Mouse (Mus musculus) limb, embryonic 14.5 days (tissue): ENCODE results near the gene Nova2. TPM values are rescaled to one million over a fixed set of nuclear protein-coding genes. Genes with fewer than 3 reads are reported as not detected.

Experiments used
- ATAC-seq: fragments of 200-750 bp; cut with Nextera tagmentation; 2 replicates; pipeline ENCODE4 v1.8.0; 2017; ENCODE audit warnings: low read depth, moderate number of reproducible peaks, moderate TSS enrichment; ENCODE audit not compliant: low FRiP score
- DNase-seq: peaks from one replicate; pipeline ENCODE4 v3.0.0-alpha.2; 2015; ENCODE audit warnings: low spot score
- H3K27ac ChIP-seq: fragments of 300-500 bp; sonication (generic); replicated peaks from 2 replicates; pipeline ENCODE4 v1.5.1; 2014; ENCODE audit warnings: low read depth, mild to moderate bottlenecking, low read length, moderate library complexity, mixed read lengths
- H3K27me3 ChIP-seq: fragments of 300-500 bp; sonication (generic); 2 replicates; pipeline ENCODE4 v1.6.1; 2014; ENCODE audit warnings: low read length, mixed read lengths; ENCODE audit not compliant: control insufficient read depth, insufficient read depth
- H3K36me3 ChIP-seq: fragments of 300-500 bp; sonication (generic); 2 replicates; pipeline ENCODE4 v1.6.1; 2014; ENCODE audit warnings: mild to moderate bottlenecking, low read length, moderate library complexity, mixed read lengths; ENCODE audit not compliant: control insufficient read depth, insufficient read depth
- H3K4me1 ChIP-seq: fragments of 300-500 bp; sonication (generic); 2 replicates; pipeline ENCODE4 v1.6.1; 2014; ENCODE audit warnings: antibody characterized with exemption, low read length, mixed read lengths; ENCODE audit not compliant: control insufficient read depth, insufficient read depth
- H3K4me2 ChIP-seq: fragments of 300-500 bp; sonication (generic); replicated peaks from 2 replicates; pipeline ENCODE4 v1.6.1; 2014; ENCODE audit warnings: low read depth, mild to moderate bottlenecking, low read length, moderate library complexity; ENCODE audit not compliant: severe bottlenecking
- H3K4me3 ChIP-seq: fragments of 300-500 bp; sonication (generic); replicated peaks from 2 replicates; pipeline ENCODE4 v1.5.1; 2014; ENCODE audit warnings: low read length
- H3K9ac ChIP-seq: fragments of 300-500 bp; sonication (generic); 2 replicates; pipeline ENCODE4 v1.6.1; 2014; ENCODE audit warnings: mild to moderate bottlenecking, low read depth, low read length, moderate library complexity; ENCODE audit not compliant: severe bottlenecking
- H3K9me3 ChIP-seq: fragments of 300-500 bp; sonication (generic); 2 replicates; pipeline ENCODE4 v1.6.1; 2016; ENCODE audit warnings: low read length; ENCODE audit not compliant: control insufficient read depth
- POLR2A ChIP-seq: fragments of 200-500 bp; IDR thresholded peaks from 2 replicates; pipeline ENCODE4 v1.8.0; 2012; ENCODE audit warnings: inconsistent platforms, mild to moderate bottlenecking, moderate library complexity, borderline replicate concordance; ENCODE audit not compliant: insufficient read depth, insufficient read length; ENCODE audit errors: extremely low read depth
- WGBS: fragments of 180-500 bp; shearing (Covaris S2); extraction: QIAGEN DNeasy Blood & Tissue Kit; methylation state at CpG from one replicate; pipeline ENCODE4 v1.1.7; 2014; 5-methylcytosine and 5-hydroxymethylcytosine counted together
- polyA plus RNA-seq, 2 experiments: library from polyadenylated mRNA; depleted of rRNA in 1 of 2; stranded (reverse) in 1 of 2; unstranded in 1 of 2; fragments of >200 nt; fragmentation: Nextera tagmentation in 1 of 2; extraction: Ambion mirVana in 1 of 2; gene quantifications; 2 replicates each; pipeline versions ENCODE4 v1.2.1 to v1.2.3; 2012 to 2014

The Nova2 gene
- polyA plus RNA-seq, 2 experiments = 0.37 to 1.3 TPM

- no peak overlapping the region for H3K9ac ChIP-seq
- TF ChIP-seq POLR2A = no peak
- no peaks in the 10 kb centered on the region for H3K9me3 ChIP-seq
- DNase-seq = no peak
- H3K27me3 ChIP-seq = no peaks in the 10 kb centered on the region
- H3K27ac ChIP-seq = no peak overlapping the region
- no peaks in the 10 kb centered on the region for H3K4me1 ChIP-seq
- peaks cover 50% of the 10 kb centered on the region for H3K36me3 ChIP-seq
- no peak overlapping the region for H3K4me2 ChIP-seq
- ATAC-seq = no peak
- no peak overlapping the region for H3K4me3 ChIP-seq
- WGBS = 86% methylated on average over 2 of the region's 2 CpGs
Measured at GRCm38 (mm10) chr7:18900513-18900912, 25.2 kb upstream of the Nova2 start.

- no peak for DNase-seq
- Histone ChIP-seq H3K9me3 (no peaks in the 10 kb centered on the region), H3K27me3 (no peaks in the 10 kb centered on the region), H3K36me3 (peaks cover 54% of the 10 kb centered on the region), H3K4me2 (no peak overlapping the region), H3K4me1 (no peaks in the 10 kb centered on the region), H3K27ac (no peak overlapping the region), H3K4me3 (no peak overlapping the region), H3K9ac (no peak overlapping the region)
- no peak for TF ChIP-seq POLR2A
- 78% methylated on average over 3 of the region's 3 CpGs for WGBS
- ATAC-seq = no peak
Measured at GRCm38 (mm10) chr7:18902486-18902885, 23.2 kb upstream of the Nova2 start.

- ATAC-seq = no peak
- no peaks in the 10 kb centered on the region for H3K27me3 ChIP-seq
- WGBS = 87% methylated on average over 3 of the region's 3 CpGs
Measured at GRCm38 (mm10) chr7:18904971-18905370, 20.7 kb upstream of the Nova2 start.

GRCm38 (mm10) chr7:18909797-18910196 lies 15.9 kb upstream of the Nova2 start:
- DNase-seq = no peak
- Histone ChIP-seq H3K4me2 (peak overlapping the region; percentile 48), H3K4me1 (peaks cover 9% of the 10 kb centered on the region; the same call in 1 of the 2 replicates), H3K4me3 (peak overlapping the region; percentile 83), H3K9ac (peak overlapping the region; percentile 62), H3K27ac (no peak overlapping the region), H3K36me3 (peaks cover 5% of the 10 kb centered on the region), H3K27me3 (no peaks in the 10 kb centered on the region), H3K9me3 (no peaks in the 10 kb centered on the region)
- no peak for TF ChIP-seq POLR2A
- 6% methylated on average over 17 of the region's 17 CpGs for WGBS
- ATAC-seq = no peak

More at GRCm38 (mm10) chr7:18904971-18905370, 20.7 kb upstream of the Nova2 start:
- H3K4me2 ChIP-seq = no peak overlapping the region
- no peak overlapping the region for H3K4me3 ChIP-seq
- H3K36me3 ChIP-seq = peaks cover 33% of the 10 kb centered on the region
- no peak overlapping the region for H3K27ac ChIP-seq
- no peak for DNase-seq
- no peaks in the 10 kb centered on the region for H3K9me3 ChIP-seq
- H3K9ac ChIP-seq = no peak overlapping the region
- H3K4me1 ChIP-seq = 0 out of 2 replicates have a peak, but pooled peaks cover 4% of the 10 kb centered on the region
- TF ChIP-seq POLR2A = no peak

GRCm38 (mm10) chr7:18910241-18910831 lies 15.4 kb upstream of the Nova2 start, which contains the start of gene Ccdc61:
Gene Ccdc61 (minus strand): TSS chr7:18910415.
- Histone ChIP-seq H3K9me3 (no peaks in the 10 kb centered on the region), H3K4me1 (peaks cover 9% of the 10 kb centered on the region; the same call in 1 of the 2 replicates), H3K4me3 (peak within 1 kb of the TSS; percentile 83), H3K27ac (no peak within 1 kb of the TSS), H3K9ac (peak within 1 kb of the TSS; percentile 62), H3K27me3 (no peaks in the 10 kb centered on the region), H3K4me2 (peak within 1 kb of the TSS; percentile 63), H3K36me3 (peaks cover 5% of the 10 kb centered on the region)
- WGBS = under 1% methylated on average over 33 of the region's 33 CpGs
- ATAC-seq = peak; percentile 100
- peak; percentile 25; the same call in 1 of the 2 replicates for TF ChIP-seq POLR2A
- peak; percentile 99 for DNase-seq
